Mouse (Mus musculus) lung, postnatal 36 days (tissue): ENCODE results near the gene Tmem131l.

Experiments
- DNase-seq: peaks from one replicate; pipeline ENCODE4 v3.0.0; 2022; ENCODE audit warnings: mixed read lengths

The Tmem131l gene

DNA sequence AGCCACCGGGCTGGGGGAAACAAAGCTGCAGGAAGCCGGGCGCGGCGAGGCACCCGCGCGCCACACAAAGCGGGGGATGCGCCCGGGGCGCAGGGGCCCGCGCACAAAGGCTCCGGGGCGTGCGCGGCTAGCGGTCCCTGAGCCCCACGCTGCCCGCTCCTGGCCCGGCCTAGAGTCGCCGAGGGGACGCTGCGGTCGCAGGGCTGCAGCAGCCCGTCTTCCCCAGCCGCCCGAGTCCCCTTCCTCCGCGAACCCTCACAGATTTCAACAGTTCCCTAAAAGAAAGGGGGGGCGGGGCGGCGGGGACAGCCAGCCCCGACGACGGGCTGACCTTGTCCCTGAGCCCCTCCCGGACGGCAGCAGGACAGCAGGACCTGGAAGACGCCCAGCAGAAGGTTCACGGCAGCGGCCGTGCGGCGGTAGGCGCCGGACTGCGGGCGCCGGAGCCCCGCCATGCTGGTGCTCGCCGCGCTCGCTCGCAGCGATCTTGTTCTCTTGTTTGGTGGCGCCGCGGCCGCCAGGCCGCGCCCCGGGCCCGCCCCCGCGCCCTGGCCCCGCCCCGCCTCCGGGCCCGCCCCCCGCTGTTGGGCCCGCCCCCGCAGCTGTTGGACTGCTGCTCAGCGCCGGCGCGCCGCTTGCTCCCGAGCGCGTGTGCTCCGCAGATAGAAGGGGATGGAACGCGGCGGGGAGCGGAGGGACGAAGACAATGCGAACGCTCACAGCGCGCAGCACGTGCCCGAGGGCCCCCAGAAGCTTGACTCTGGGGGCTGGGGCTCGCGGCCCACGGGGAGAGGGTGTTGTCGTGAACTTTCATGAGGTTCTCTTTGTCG, at the start of gene Tmem131l:
Tmem131l (minus strand) TSS at position 530 of the 830 bp plus-strand sequence.
- DNase-seq, result peak; percentile 71

DNA sequence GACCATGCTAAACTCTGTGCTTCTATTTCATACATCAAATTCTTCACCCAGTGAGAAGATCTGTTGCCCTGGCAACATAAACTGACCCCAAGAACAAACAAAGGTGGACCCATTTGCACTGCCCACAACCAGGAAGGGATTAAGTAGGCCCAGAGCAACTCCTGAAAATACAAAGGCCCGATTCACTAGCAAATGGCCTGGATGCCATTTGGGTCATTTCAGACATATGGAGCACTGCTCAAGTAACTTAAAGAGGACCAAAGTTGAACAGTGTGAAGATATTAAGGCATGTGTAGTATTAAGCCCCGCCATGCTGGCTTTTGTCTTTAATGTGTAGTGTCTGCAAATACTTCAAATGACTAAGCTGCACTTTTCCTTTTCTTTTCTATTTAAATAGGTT, 46.9 kb upstream of the Tmem131l start:
- no peak for DNase-seq

DNA sequence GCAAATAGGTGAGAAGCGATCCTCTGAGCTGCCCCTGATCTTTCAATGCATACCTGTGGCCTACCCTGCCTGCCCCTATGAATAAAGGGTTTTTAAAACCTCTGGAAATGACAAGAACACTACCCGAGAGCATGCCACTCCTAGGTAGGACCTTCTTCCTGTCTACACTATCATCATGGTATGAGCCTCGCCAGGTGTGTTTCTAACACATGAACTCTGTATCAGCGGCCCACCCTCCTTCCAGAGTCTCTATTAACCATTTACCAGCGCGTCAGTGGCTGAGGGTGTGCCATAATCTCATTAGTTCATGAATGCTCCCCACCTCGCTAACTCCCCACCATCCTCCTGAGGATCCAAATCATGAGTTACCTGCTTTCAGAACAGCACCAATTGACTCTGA, 46.4 kb upstream of the Tmem131l start:
- no peak for DNase-seq

DNA sequence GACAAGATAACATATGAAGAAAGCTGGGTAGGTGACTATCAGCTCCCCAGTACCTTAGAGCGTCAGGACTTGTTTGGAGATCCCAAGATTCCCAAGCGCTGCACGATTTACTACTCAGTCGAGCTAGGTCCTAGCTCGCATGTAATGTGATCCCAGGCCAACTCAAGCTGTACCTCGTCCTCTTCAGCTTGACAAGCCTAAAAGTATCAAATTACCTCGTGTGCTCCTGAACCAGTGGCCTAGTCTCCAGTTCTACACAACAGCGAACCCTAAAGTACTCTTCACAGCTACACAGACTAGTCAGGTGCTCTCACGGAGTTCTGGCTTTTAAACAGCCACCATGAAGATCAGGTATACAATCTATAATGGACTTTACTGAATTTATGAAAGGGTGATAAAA, 45.5 kb upstream of the Tmem131l start:
- DNase-seq, result no peak

DNA sequence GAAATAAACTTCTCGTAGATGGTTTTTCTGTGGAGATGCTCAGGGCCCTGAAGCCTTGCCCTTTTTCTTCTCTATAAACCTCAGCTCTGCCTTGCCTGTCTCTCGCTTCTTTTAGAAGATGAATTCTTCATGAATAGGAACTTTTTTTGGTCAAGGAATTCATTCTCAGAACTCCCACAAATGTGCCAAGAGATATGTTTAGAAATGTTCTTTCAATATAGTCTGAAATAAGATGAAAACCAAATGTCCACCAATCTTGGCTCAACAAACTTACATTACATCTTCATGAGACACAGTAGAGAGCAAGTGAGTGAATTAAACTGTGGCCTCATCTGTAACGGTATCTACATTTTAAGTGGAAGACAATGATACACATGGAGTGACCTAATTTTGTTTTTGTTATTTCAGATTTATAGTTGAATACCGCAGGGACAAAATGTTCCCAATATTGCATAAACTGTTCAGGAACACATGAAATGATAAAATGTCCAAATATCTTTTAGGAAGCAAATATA, 41.3 kb upstream of the Tmem131l start:
- no peak for DNase-seq

DNA sequence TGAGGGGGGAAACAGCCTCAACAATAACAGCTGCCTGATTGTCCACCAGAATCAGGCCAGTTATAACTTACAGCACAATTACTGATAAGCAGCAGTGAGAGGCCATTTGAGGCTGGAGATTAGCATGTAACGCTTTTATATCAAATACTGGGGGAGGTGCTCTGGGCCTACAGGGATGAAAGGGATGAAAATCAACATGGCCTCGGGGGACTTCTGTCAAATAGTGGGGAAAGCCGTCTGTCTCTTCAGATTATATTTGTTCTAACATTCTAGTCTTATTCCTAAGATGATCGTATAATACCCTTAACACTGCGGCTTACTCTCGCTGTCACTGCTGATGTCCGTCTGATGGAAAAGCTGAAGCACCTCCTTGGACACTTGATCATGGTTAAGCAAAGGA, 40.1 kb upstream of the Tmem131l start:
- DNase-seq, result no peak

DNA sequence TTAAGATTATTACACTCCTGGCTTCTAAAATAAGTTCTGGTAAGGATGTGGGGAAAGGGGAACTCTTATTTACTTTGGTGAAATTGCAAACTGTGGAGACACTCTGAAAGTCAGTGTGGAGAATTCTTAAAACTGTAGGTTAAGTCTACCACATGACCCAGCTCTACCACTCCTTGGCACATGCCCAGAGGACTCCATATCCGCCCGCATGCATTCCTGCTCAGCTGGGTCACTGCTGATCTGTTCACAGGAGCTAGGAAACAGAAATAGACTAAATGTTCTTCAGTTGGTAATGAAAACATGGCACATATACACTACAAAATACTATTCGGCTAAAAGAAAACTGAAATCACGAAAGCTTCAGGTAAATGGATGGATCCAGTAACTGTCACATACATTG, 37.5 kb upstream of the Tmem131l start:
- DNase-seq, result no peak

DNA sequence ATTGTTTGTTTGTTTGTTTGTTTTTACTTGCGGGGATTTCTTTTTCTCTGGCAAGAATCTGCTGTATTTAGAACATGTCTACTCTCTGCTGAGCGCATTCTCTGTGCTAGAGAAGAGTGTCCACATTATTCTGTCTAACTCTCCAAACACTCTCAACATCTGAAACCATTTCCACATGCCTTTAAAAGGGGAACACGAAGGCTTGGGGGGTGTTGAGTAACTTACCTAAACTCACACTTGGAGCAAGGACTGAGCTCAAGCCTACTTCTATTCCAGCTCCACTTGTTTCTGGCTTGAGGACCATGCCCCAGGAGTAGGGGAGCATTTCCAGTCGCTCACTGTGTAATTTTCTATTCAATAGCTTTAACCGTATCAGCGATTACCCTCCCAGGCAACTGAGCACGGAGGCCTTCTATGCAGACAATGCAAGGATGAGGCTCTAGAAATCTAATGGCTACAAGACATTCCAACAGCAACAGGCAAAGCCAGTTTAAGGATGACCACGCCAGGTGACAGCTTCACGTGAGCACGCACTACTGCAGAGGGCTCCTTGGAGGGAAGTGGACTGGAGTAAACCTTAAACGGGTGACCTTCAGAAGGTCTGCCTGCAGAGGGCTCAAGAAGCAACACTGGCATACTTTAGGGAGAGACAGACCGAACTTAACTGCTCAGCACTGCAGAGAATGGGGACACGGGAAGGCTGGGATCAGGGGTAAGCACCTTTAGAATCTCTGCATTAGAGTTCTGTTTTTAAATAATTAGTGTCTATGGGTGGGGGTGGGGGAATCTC, 36.8 kb upstream of the Tmem131l start:
- no peak for DNase-seq

DNA sequence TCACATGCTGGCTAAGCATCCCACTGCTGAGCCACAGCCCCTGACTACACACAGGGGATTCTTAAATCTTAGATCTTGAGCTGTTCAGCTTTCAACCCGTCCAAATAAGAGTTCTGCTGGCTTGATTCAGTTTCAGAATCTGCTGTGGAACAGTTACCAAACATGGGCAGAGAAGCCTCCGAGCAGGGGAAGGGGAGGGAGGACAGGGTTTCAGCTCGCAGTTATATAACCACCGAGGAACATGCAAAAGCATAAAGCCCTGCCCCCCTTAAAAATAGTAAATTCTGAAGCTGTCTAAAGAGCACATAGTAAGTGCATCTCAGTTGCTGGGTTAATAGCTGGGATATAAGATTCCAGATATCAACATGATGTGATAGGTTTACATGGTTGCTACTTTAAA, 35.5 kb upstream of the Tmem131l start:
- DNase-seq, result peak; percentile 18

DNA sequence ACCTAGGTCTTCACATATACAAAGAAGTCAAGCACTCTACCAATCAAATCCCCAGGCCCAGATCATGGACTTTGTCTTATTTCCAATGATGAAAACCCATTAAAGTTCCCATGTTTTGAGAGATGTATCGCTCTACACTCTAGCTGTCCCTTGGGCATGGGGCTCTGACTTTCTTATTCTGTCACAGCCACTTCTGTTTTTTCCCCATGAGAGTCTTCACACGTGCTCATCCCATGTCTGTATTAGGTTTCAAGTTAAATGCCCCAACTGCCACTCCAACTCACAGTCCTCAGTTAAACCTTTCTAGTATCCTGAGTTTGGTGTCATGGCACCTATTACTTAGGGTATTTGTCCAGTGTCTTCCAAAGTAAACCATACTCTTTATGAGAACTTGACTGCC, 34.8 kb upstream of the Tmem131l start:
- DNase-seq, result no peak

DNA sequence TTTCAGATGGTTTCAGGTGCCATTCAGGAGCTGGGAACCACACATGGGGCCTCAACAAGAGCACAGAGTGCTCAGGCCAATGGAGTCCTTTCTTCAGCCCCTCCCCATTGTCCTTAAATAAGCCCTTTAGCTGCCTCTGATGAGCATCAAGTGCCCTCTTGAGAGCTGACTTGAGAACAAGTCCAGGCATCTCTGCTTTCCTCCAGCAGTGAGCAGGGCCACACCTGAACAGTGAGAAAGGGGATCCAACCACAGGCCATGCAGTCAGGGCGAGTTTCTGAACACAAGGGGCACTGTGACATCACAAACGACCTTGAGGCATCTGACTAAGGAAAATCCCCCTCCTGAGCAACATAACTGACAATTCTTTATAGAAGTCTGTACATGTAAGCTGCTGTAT, 31.7 kb upstream of the Tmem131l start:
- DNase-seq, result no peak

DNA sequence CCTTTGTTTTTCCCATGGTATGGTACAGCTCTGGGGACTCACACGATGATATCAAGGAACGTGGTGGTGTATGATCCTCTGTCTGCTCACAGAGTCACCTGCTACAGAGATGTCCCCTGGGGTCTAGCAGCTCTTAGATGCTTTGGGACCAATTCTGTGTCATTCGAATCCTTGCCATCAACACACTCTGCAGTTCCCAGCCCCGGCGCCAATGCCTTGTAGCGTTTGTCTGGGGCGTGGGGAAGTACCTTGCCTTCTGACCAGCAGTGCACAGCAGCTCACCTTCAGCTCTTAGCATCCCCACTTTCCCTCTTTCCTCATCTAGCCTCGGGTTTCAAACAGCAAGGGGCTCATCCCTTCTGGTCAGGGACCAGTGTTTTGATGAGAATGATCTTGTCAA, 30.8 kb upstream of the Tmem131l start:
- DNase-seq, result no peak

DNA sequence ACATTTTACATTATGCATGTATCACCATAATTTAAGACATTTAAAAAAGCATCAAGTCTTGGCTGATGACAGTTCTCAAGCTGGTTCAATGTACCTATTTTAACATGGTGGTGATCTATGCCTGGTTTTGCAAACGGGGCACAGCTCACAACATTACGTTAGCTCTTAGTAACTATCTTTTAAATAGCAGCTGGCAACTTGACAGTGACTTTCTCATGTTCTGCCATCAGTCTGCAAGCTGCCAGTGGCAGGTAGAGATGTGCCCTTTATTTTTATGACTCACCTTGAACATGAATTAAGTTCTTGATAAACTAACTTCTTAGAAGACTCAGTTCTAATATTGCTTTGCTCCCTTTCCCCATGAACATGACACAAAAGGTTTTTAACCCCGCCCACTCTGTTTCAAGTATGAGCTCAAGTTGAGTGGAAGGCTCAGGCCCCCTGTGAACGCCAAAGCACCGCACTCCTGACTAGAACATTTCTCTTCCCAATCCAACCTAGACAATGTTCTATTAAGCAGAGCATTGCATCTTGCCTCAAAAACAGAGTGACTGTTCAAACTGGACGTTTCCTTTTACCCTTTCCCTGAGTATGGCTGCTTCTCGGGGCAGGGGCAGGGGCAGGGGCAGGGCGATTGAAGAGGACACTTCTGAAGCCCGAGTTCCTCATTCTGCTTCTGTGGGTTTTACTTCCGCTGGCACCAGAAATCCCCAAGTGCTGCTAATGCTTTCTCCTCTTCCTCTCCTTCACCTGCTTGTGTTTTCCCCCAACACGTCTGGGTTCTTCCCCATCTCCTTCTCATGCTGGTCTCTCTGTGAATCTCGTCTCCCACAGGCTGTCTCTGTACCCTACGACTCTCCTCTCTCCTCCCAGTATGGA, 29.1 kb upstream of the Tmem131l start:
- peak; percentile 30 for DNase-seq

DNA sequence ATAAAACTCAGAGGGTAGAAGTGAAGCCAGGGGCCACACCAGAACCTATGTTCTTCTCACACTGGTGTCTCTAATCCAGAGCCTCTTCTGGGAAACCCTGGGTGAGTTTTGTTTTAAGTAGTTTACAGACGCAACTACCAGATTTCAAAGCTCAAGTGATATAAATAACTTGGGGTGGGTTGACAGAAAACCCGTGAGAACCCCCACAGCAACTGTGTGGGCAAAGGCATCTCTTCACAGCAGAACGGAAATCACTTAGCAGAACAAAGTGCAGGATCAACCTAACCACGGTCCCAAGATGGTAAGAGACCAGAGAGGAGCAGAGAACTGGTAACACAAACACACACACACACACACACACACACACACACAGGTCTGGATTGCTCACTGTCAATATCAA, 25.9 kb upstream of the Tmem131l start:
- no peak for DNase-seq

DNA sequence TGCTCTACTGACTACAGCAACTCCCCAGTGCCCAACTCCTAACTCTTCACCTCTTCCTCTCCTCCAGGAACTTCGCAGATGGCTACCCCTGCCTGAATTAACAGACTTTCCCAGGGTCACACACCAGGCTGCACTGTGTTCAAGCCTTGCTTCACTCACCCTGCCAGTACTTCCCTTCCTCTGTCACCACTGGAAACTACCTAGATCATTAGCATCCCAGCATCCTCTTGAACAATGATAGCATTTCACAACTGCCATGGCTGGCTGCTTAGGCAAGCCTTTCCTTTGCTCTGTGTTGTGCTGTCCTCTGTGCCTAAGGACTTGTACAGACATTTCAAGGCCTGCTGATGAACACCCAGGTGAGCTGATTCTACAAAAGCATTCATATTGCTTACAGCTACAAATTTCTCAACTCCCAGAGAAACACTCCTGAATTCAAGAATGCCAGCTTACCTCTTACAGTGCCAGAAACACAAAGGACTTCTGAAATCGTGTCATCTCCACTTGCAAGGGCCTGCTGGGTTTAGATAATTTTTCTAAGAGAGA, 23.5 kb upstream of the Tmem131l start:
- DNase-seq, result no peak

DNA sequence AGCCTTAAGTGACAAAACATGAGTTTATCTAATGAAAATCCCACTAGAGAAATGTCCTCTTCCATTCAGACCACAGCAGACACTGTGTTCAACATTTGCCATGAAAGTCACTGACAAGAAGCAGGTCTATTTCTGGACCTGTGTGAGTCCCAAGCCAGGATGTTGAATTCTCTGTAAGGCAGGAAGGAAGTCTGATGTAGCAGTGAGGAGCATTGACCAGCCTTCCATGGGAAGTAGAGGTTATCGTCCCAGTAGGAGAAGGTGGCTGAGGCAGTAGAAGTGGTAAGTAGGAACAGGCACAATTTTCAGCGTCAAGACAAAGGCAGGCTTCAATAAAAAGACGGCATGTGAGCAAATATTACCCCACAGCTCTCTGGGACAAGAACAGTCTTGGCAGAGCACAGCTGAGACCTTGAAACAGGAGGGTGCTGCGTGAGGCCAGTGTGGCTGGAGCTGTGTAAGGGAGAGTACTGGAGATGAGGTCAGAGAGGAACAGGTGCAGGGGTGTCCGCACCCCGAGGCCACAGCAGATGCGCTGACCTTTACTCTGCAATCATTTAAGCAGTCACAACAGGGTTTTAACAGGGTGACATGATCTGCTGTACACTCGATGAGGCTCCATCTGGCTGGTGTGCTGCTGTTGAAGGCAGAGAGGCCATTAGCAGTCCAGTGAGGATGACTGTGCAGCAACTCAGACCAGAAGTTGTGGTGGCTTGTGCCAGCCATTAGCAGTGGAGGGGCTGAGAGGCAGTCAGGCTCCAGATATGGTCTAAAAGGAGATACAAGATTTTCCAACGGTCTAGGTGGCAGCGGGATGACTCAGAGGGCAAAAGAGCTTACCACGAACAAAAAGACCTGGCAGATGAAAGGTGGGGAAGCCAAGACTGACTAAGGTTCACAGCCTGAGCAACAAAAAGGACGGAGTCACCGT, 21.8 kb upstream of the Tmem131l start:
- no peak for DNase-seq

DNA sequence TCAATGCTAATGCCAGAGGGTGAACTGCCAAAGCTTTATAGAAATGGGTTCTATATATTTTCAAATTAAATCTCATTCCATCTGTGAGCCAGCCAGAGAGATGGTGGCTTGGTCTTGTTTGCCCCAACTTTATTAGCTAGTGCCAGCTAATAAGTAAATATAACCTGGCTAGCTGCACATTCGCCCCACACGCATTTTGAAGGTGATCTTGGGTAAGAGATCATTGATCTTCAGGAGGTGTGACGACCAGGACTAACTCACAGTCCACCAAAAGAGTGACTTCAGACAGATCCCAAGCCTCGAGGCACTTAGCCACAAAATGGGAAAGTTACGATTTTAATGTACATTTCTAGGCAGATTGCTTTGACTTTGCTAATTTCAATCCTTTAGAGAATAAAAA, 21.0 kb upstream of the Tmem131l start:
- DNase-seq, result no peak

DNA sequence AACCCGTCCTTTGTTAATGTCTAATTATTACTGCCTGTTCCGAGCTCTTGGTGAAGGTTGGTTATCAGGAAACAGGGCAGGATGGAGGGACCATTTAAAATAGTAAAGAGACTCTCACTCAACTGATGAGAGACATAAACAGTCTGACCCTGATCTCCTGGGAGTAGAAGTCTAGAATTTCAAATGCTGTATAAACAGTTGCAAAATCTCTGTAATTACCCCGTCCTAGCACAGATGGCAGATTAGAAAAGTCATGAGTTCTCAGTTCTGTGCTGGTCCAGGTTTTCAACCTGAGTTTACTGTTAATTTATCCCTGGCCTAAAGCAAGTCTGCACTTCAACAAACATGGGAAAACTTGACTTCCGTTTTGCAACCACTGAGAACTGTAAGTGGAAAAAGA, 20.2 kb upstream of the Tmem131l start:
- no peak for DNase-seq

DNA sequence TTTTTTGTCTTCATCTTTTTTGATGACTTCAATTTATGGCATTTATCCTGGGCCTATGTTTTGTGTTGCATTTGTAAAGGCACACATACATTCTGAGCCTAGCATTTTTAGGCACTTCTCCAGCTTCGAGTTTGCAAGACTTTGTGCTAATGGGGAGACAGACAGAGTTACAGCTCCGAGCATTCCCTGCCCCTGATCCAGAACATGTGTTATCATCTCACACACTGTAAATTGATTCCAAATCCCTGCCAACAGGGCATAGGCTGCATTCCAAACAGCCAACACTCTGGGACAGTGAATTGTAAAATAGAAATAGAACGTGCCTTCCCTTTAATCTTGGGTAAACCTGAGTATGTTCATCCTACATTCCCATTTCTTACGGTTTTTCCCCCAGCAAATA, 19.7 kb upstream of the Tmem131l start:
- no peak for DNase-seq

DNA sequence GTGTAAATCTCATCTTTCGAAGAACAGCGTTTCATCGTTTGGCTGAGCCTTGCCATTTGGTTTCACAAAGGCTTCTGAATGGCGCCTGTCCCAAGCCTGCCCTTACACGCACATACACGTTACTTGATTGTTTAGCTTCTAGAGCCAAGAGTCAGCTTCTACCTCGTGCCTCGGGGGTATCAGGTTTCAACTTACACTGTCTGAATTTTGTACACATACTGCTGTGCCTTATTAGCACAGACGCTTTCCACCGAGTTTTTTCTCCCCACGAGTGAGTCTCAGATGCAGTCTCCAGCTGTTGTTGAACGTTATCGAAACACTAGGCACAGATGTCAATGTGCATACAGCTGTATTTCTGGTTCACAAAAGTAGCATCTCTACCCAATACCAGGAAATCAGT, 19.3 kb upstream of the Tmem131l start:
- no peak for DNase-seq

DNA sequence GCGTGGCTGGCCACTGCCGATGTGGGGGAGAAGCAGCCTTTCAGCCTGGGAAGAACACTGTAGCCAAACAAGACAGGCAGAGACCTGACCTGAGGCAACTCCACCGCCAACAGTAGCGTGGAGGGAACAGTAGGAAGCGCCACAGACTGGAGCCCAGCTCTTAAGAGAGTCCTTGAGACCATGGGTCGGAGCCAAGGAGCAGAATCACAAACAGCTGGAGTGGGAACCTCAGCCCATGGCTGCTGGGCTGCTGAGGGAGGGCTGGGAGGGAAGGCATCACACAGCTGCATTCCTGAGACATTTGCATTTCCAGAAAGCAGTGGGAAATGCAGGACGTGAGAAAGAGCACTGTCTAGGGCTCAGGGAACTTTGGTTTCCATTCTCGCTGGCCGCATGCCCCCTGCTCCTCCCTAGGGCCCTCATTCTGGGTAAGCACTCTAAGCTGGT, 8.8 kb upstream of the Tmem131l start:
- peak; percentile 57 for DNase-seq

DNA sequence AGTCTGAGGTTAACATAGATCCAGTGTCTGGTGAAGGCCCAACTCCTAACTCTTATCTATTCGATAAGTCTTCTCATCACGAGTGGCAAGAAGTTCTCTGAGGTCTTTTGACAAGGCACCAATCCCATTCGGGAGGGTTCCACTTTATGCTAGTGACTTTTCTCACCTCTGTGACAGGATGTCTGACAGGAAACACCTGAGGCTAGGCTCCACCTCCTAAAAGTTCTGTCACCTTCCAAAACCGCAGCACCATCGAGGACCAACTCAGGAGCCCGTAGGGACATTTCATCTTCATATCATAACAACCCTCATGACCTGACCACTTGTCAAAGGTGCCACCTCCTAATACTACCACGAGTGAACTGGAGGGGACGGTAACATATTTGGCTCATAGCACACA, 6.2 kb upstream of the Tmem131l start:
- DNase-seq, result no peak
